Mouse (Mus musculus): ENCODE data around the gene Mettl23. TPM values are rescaled to one million over a fixed set of nuclear protein-coding genes. Genes with fewer than 3 reads are reported as not detected.

Mettl23 gene
- total and polyA plus RNA-seq, 2 experiments = 21.0 to 31.7 TPM

GRCm38 (mm10) chr11:116827534-116828165, 15.4 kb upstream of the Mettl23 start, which contains the start of gene Mxra7:
TSS of gene Mxra7 (minus strand) at chr11:116828046.
- peak within 1 kb of the TSS; percentile 57 for H3K4me3 ChIP-seq (ENCODE audit: insufficient read depth, low read depth, low read length)
- H3K36me3 ChIP-seq (ENCODE audit: control insufficient read depth, insufficient read depth, low read length) = no peaks in the 10 kb centered on the region
- H3K27me3 ChIP-seq (ENCODE audit: control insufficient read depth, insufficient read depth, low read length) = no peaks in the 10 kb centered on the region
- no peaks in the 10 kb centered on the region; the same call in 1 of the 2 replicates for H3K4me1 ChIP-seq (ENCODE audit: control insufficient read depth, insufficient read depth, low read length)
- WGBS = 7% methylated on average over 71 of the region's 71 CpGs
- peak within 1 kb of the TSS; percentile 61 for H3K9ac ChIP-seq (ENCODE audit: low read depth, low read length)
- no peaks in the 10 kb centered on the region for H3K79me2 ChIP-seq (ENCODE audit: control insufficient read depth, insufficient read depth, low read length)
- TF ChIP-seq CTCF (IDR thresholded peaks at IDR 0.05; ENCODE audit: low read depth, low read length) = no peak
- peak within 1 kb of the TSS; percentile 12; the same call in 1 of the 2 replicates for H3K27ac ChIP-seq (replicated peaks; ENCODE audit: insufficient read depth, low read depth, low read length)
- DNase-seq (ENCODE audit: extremely low read depth, low read depth, low spot score) = no peak

- H3K79me2 ChIP-seq (ENCODE audit: control insufficient read depth, insufficient read depth, low read length) = no peaks in the 10 kb centered on the region
- H3K4me1 ChIP-seq (ENCODE audit: control insufficient read depth, insufficient read depth, low read length) = no peaks in the 10 kb centered on the region; the same call in 1 of the 2 replicates
- H3K27ac ChIP-seq (replicated peaks; ENCODE audit: insufficient read depth, low read depth, low read length) = no peak overlapping the region
- 92% methylated on average over 3 of the region's 4 CpGs for WGBS
- H3K36me3 ChIP-seq (ENCODE audit: control insufficient read depth, insufficient read depth, low read length) = peaks cover 13% of the 10 kb centered on the region
- H3K9ac ChIP-seq (ENCODE audit: low read depth, low read length) = no peak overlapping the region
- no peak for DNase-seq (ENCODE audit: extremely low read depth, low read depth, low spot score)
- no peak overlapping the region for H3K4me3 ChIP-seq (ENCODE audit: insufficient read depth, low read depth, low read length)
- H3K27me3 ChIP-seq (ENCODE audit: control insufficient read depth, insufficient read depth, low read length) = no peaks in the 10 kb centered on the region
- TF ChIP-seq POLR2A (IDR thresholded peaks at IDR 0.05; ENCODE audit: extremely low read depth, insufficient read depth, low read length) (no peak), CTCF (IDR thresholded peaks at IDR 0.05; ENCODE audit: low read depth, low read length) (no peak)
Observed at GRCm38 (mm10) chr11:116832172-116832685, 10.8 kb upstream of the Mettl23 start.

- Histone ChIP-seq H3K79me2 (ENCODE audit: control insufficient read depth, insufficient read depth, low read length) (no peaks in the 10 kb centered on the region), H3K36me3 (ENCODE audit: control insufficient read depth, insufficient read depth, low read length) (peaks cover 28% of the 10 kb centered on the region), H3K4me1 (ENCODE audit: control insufficient read depth, insufficient read depth, low read length) (no peaks in the 10 kb centered on the region), H3K4me3 (ENCODE audit: insufficient read depth, low read depth, low read length) (no peak overlapping the region), H3K9ac (ENCODE audit: low read depth, low read length) (no peak overlapping the region), H3K27ac (replicated peaks; ENCODE audit: insufficient read depth, low read depth, low read length) (no peak overlapping the region), H3K27me3 (ENCODE audit: control insufficient read depth, insufficient read depth, low read length) (no peaks in the 10 kb centered on the region)
- WGBS = 95% methylated on average over 1 of the region's 1 CpGs
- DNase-seq (ENCODE audit: extremely low read depth, low read depth, low spot score) = no peak
- no peak for TF ChIP-seq POLR2A (IDR thresholded peaks at IDR 0.05; ENCODE audit: extremely low read depth, insufficient read depth, low read length)
- no peak for TF ChIP-seq CTCF (IDR thresholded peaks at IDR 0.05; ENCODE audit: low read depth, low read length)
Observed at GRCm38 (mm10) chr11:116834954-116835353, 8.1 kb upstream of the Mettl23 start.

GRCm38 (mm10) chr11:116836283-116836682, 6.8 kb upstream of the Mettl23 start:
- no peaks in the 10 kb centered on the region for H3K27me3 ChIP-seq (ENCODE audit: control insufficient read depth, insufficient read depth, low read length)
- no peak overlapping the region for H3K9ac ChIP-seq (ENCODE audit: low read depth, low read length)
- WGBS = 91% methylated on average over 4 of the region's 4 CpGs
- DNase-seq (ENCODE audit: extremely low read depth, low read depth, low spot score) = no peak
- H3K4me1 ChIP-seq (ENCODE audit: control insufficient read depth, insufficient read depth, low read length) = peaks cover 8% of the 10 kb centered on the region; the same call in 1 of the 2 replicates
- TF ChIP-seq CTCF (IDR thresholded peaks at IDR 0.05; ENCODE audit: low read depth, low read length) = no peak
- no peak for TF ChIP-seq POLR2A (IDR thresholded peaks at IDR 0.05; ENCODE audit: extremely low read depth, insufficient read depth, low read length)
- H3K36me3 ChIP-seq (ENCODE audit: control insufficient read depth, insufficient read depth, low read length) = peaks cover 36% of the 10 kb centered on the region
- peaks cover 3% of the 10 kb centered on the region; the same call in 1 of the 2 replicates for H3K79me2 ChIP-seq (ENCODE audit: control insufficient read depth, insufficient read depth, low read length)
- H3K27ac ChIP-seq (replicated peaks; ENCODE audit: insufficient read depth, low read depth, low read length) = no peak overlapping the region
- no peak overlapping the region for H3K4me3 ChIP-seq (ENCODE audit: insufficient read depth, low read depth, low read length)

DNA sequence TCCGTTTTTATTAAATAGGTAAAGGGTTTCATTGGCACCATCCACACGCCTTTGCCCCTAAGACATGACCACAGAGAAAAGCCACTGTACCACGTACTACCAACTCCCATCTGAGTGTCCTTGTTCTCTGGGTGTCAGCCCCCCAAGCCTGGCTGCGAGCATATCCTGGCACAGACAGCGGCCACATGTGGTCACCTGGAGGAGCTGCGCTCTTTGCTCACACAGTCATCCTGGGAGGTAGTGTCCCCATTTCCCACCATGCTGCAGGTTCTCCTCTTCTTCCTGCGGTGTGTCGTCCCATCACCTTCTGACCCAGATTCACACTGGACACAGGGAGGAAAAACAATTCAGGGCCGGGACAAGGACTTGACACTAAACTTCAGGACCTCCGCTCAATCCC, 5.6 kb upstream of the Mettl23 start:
- Histone ChIP-seq H3K79me2 (ENCODE audit: control insufficient read depth, insufficient read depth, low read length) (peaks cover 3% of the 10 kb centered on the region; the same call in 1 of the 2 replicates), H3K9ac (ENCODE audit: low read depth, low read length) (no peak overlapping the region), H3K4me3 (ENCODE audit: insufficient read depth, low read depth, low read length) (no peak overlapping the region), H3K4me1 (ENCODE audit: control insufficient read depth, insufficient read depth, low read length) (peaks cover 11% of the 10 kb centered on the region), H3K27me3 (ENCODE audit: control insufficient read depth, insufficient read depth, low read length) (no peaks in the 10 kb centered on the region), H3K27ac (replicated peaks; ENCODE audit: insufficient read depth, low read depth, low read length) (no peak overlapping the region), H3K36me3 (ENCODE audit: control insufficient read depth, insufficient read depth, low read length) (peaks cover 36% of the 10 kb centered on the region)
- no peak for DNase-seq (ENCODE audit: extremely low read depth, low read depth, low spot score)
- no peak for TF ChIP-seq CTCF (IDR thresholded peaks at IDR 0.05; ENCODE audit: low read depth, low read length)
- no peak for TF ChIP-seq POLR2A (IDR thresholded peaks at IDR 0.05; ENCODE audit: extremely low read depth, insufficient read depth, low read length)
- WGBS = 95% methylated on average over 10 of the region's 10 CpGs

DNA sequence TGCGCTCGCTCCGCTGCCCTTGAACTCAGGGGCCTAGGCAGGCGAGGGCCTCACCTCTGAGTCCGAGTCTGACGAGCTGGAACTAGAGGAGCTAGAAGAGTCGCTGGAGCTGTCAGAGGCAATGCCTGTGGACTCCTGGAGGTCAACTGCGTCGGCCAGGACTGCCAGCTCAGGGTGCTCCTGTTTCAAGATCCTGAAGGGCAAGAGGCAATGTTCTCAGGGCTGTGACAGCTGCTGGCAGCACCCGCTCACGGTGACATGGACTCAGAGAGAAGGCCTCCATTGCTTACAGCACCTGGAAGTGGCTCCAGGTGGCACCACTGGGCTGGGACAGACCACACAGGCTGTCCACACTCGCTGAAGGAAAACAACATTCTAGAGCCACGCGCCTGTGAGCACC, 4.1 kb upstream of the Mettl23 start:
- TF ChIP-seq CTCF (IDR thresholded peaks at IDR 0.05; ENCODE audit: low read depth, low read length) (no peak), POLR2A (IDR thresholded peaks at IDR 0.05; ENCODE audit: extremely low read depth, insufficient read depth, low read length) (no peak)
- Histone ChIP-seq H3K9ac (ENCODE audit: low read depth, low read length) (no peak overlapping the region), H3K79me2 (ENCODE audit: control insufficient read depth, insufficient read depth, low read length) (peaks cover 3% of the 10 kb centered on the region; the same call in 1 of the 2 replicates), H3K27me3 (ENCODE audit: control insufficient read depth, insufficient read depth, low read length) (no peaks in the 10 kb centered on the region), H3K4me1 (ENCODE audit: control insufficient read depth, insufficient read depth, low read length) (peaks cover 11% of the 10 kb centered on the region), H3K4me3 (ENCODE audit: insufficient read depth, low read depth, low read length) (no peak overlapping the region), H3K27ac (replicated peaks; ENCODE audit: insufficient read depth, low read depth, low read length) (no peak overlapping the region), H3K36me3 (ENCODE audit: control insufficient read depth, insufficient read depth, low read length) (peaks cover 36% of the 10 kb centered on the region)
- 91% methylated on average over 14 of the region's 14 CpGs for WGBS
- DNase-seq (ENCODE audit: extremely low read depth, low read depth, low spot score) = no peak
